14 mouse cellular contexts compared by ENCODE assay signal in genomic region chr1:34142951-34143580, GRCm38 (mm10).
DNase-seq lines count a peak whose midpoint lies in the region; ATAC-seq and TF ChIP-seq lines count a peak whose summit lies in the region.
"Had no signal": no experiment of that assay in that cellular context is flagged by ENCODE, and none has a peak within 500 bp of the region (broad histone marks: within the 10 kb centered on the region; RNA-seq: fewer than 3 reads in every experiment).

No protein-coding gene starts in this region.

- H3K27ac ChIP-seq in kidney, embryonic 15.5 days: 0 out of 2 replicates have a peak overlapping the region, but pooled peaks have one; percentile 14
- H3K27ac ChIP-seq in stomach, postnatal 0 days (replicated peaks): peak overlapping the region; percentile 58
- H3K27ac ChIP-seq: embryonic facial prominence, embryonic 12.5 days had no signal

- ATAC-seq in frontal cortex, adult (ENCODE audit: low TSS enrichment): peak; percentile 39
- no peak for ATAC-seq in kidney, embryonic 15.5 days (replicated peaks; ENCODE audit: low FRiP score)
- no peak for ATAC-seq in stomach, postnatal 0 days (ENCODE audit: low FRiP score, low TSS enrichment)
- ATAC-seq: forebrain, postnatal 0 days had no signal

- H3K9me3 ChIP-seq in kidney, embryonic 15.5 days (replicated peaks): no peaks in the 10 kb centered on the region
- no peaks in the 10 kb centered on the region for H3K9me3 ChIP-seq in stomach, postnatal 0 days (ENCODE audit: control insufficient read depth, low read length)
- H3K9me3 ChIP-seq: embryonic facial prominence, embryonic 12.5 days; G1E had no signal

- H3K27me3 ChIP-seq in kidney, embryonic 15.5 days: no peaks in the 10 kb centered on the region
- no peaks in the 10 kb centered on the region for H3K27me3 ChIP-seq in stomach, postnatal 0 days (ENCODE audit: control insufficient read depth, insufficient read depth, low read length)
- H3K27me3 ChIP-seq: embryonic facial prominence, embryonic 12.5 days had no signal

- H3K4me1 ChIP-seq in kidney, embryonic 15.5 days: peaks cover 31% of the 10 kb centered on the region
- no peaks in the 10 kb centered on the region for H3K4me1 ChIP-seq in stomach, postnatal 0 days (replicated peaks; ENCODE audit: control insufficient read depth, insufficient read depth)

- no peak for TF ChIP-seq CTCF in stomach, postnatal 0 days (IDR thresholded peaks at IDR 0.05; ENCODE audit: low read depth)

- no peak for TF ChIP-seq EP300 in stomach, postnatal 0 days (optimal IDR thresholded peaks at IDR 0.05)

- no peak overlapping the region for H3K9ac ChIP-seq in kidney, embryonic 15.5 days
- H3K9ac ChIP-seq in stomach, postnatal 0 days (ENCODE audit: low read length): no peak overlapping the region
- H3K9ac ChIP-seq: embryonic facial prominence, embryonic 12.5 days; forebrain, postnatal 0 days had no signal

- 31% methylated on average over 9 of the region's 9 CpGs for WGBS in kidney, embryonic 15.5 days
- WGBS in stomach, postnatal 0 days: 50% methylated on average over 9 of the region's 9 CpGs

- DNase-seq in frontal cortex, postnatal 10 days (ENCODE audit: low spot score in 2 of 2): no peak
- DNase-seq in kidney, postnatal 4 days: no peak
- DNase-seq in lung, postnatal 36 days: peak; percentile 40
- no peak for DNase-seq in lung, postnatal 10 days
- DNase-seq in stomach, postnatal 0 days (ENCODE audit: low spot score): no peak
- DNase-seq in T-cell, adult 2 months (ENCODE audit: low spot score): no peak
- DNase-seq: cerebellum, adult 8-10 months; forebrain, postnatal 0 days; lung, adult 18-20 months had no signal

- H3K4me3 ChIP-seq in kidney, embryonic 15.5 days (replicated peaks): no peak overlapping the region
- no peak overlapping the region for H3K4me3 ChIP-seq in stomach, postnatal 0 days (ENCODE audit: low read depth, low read length)
- H3K4me3 ChIP-seq: embryonic facial prominence, embryonic 12.5 days had no signal

- no peaks in the 10 kb centered on the region for H3K36me3 ChIP-seq in kidney, embryonic 15.5 days
- no peaks in the 10 kb centered on the region for H3K36me3 ChIP-seq in stomach, postnatal 0 days (ENCODE audit: control insufficient read depth, insufficient read depth, low read length)
- H3K36me3 ChIP-seq: embryonic facial prominence, embryonic 12.5 days; G1E had no signal

- H3K4me2 ChIP-seq in kidney, embryonic 15.5 days: no peak overlapping the region
- no peak overlapping the region for H3K4me2 ChIP-seq in stomach, postnatal 0 days (replicated peaks; ENCODE audit: low read depth)
- H3K4me2 ChIP-seq: embryonic facial prominence, embryonic 12.5 days; midbrain, embryonic 11.5 days had no signal
